Mouse (Mus musculus) stomach, embryonic 14.5 days (tissue): ENCODE measurements at regions not wholly inside any gene's neighbourhood (a gene's known extent, or its start where the extent isn't known, plus 50 kb on each side); places are given as distances from the start of the nearest gene placed in this dataset.

Experiments used
- ATAC-seq: fragments of 200-750 bp; cut with Nextera tagmentation; 2 replicates; pipeline ENCODE4 v1.8.0; 2017; ENCODE audit warnings: low read depth, moderate TSS enrichment; ENCODE audit not compliant: insufficient number of reproducible peaks, insufficient read depth, low FRiP score
- H3K27ac ChIP-seq: fragments of 300-500 bp; sonication (generic); 2 replicates; pipeline ENCODE4 v1.5.1; 2014; ENCODE audit warnings: mild to moderate bottlenecking, low read length, moderate library complexity, mixed read lengths
- H3K27me3 ChIP-seq: fragments of 300-500 bp; sonication (generic); 2 replicates; pipeline ENCODE4 v1.6.1; 2014; ENCODE audit warnings: low read length, control low read depth, mixed read lengths; ENCODE audit not compliant: control insufficient read depth, insufficient read depth
- H3K36me3 ChIP-seq: fragments of 300-500 bp; sonication (generic); 2 replicates; pipeline ENCODE4 v1.6.1; 2014; ENCODE audit warnings: mild to moderate bottlenecking, control low read depth, low read length, moderate library complexity, mixed read lengths; ENCODE audit not compliant: control insufficient read depth, insufficient read depth
- H3K4me1 ChIP-seq: fragments of 300-500 bp; sonication (generic); 2 replicates; pipeline ENCODE4 v1.6.1; 2014; ENCODE audit warnings: low read length, control low read depth, mixed read lengths; ENCODE audit not compliant: control insufficient read depth, insufficient read depth
- H3K4me2 ChIP-seq: fragments of 300-500 bp; sonication (generic); replicated peaks from 2 replicates; pipeline ENCODE4 v1.6.1; 2014; ENCODE audit warnings: low read depth, low read length, control low read depth
- H3K4me3 ChIP-seq: fragments of 300-500 bp; sonication (generic); 2 replicates; pipeline ENCODE4 v1.5.1; 2014; ENCODE audit warnings: low read depth, low read length, control low read depth
- H3K9ac ChIP-seq: fragments of 300-500 bp; sonication (generic); replicated peaks from 2 replicates; pipeline ENCODE4 v1.6.1; 2014; ENCODE audit warnings: low read depth, mild to moderate bottlenecking, control low read depth, low read length, moderate library complexity, mixed read lengths
- H3K9me3 ChIP-seq: fragments of 300-500 bp; sonication (generic); 2 replicates; pipeline ENCODE4 v1.6.1; 2016; ENCODE audit warnings: low read depth, low read length, control low read depth; ENCODE audit not compliant: control insufficient read depth
- WGBS: fragments of 180-500 bp; shearing (Covaris S2); extraction: QIAGEN DNeasy Blood & Tissue Kit; methylation state at CpG from one replicate; pipeline ENCODE4 v1.1.7; 2014; 5-methylcytosine and 5-hydroxymethylcytosine counted together

DNA sequence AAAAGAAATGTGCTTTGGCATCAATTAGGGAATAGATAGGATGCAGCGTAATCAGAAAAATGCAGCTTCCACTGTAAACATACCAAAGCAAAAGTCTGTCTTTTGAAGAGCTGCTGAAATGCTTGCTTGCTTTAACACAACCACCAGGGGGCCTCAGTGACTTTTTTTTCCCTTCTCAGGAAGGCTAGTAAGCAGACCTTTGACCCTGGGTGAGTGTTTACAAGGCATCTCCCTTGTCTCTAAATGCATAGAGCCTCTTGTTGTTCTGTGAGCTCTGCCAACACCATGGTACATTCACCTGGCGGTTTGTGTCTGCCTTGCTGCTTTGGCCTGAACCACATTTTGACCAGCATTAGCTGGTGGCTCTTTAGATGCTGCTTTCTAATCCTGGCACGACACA lies 191.9 kb upstream of the C9orf72 start:
- Histone ChIP-seq H3K27me3 (no peaks in the 10 kb centered on the region), H3K36me3 (no peaks in the 10 kb centered on the region), H3K9me3 (no peaks in the 10 kb centered on the region), H3K4me3 (no peak overlapping the region), H3K9ac (no peak overlapping the region), H3K4me2 (no peak overlapping the region), H3K4me1 (no peaks in the 10 kb centered on the region), H3K27ac (no peak overlapping the region)
- WGBS, result 39% methylated on average over 3 of the region's 3 CpGs
- ATAC-seq, result no peak

DNA sequence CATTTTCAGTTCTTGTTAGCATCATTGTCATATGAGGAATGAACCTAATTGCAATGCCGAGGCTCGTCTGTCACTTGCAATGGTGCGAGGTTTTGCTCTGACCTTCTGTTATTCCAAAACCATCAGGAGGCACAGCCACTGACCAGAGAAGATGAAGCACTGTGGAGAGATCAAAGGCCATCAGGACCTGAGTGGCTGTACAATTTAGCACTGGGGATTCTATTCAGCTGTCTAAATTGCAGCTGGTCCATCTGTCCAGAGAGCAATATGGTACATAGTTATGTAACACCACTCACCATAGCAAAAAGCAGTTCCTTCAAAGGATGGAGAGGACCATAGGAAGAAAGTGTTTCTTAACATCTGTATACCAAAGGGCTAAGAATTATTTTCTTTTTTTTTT lies 187.5 kb upstream of the C9orf72 start:
- no peak overlapping the region for H3K4me2 ChIP-seq
- H3K4me1 ChIP-seq, result no peaks in the 10 kb centered on the region
- no peaks in the 10 kb centered on the region for H3K36me3 ChIP-seq
- no peaks in the 10 kb centered on the region for H3K9me3 ChIP-seq
- H3K4me3 ChIP-seq, result no peak overlapping the region
- WGBS, result 57% methylated on average over 3 of the region's 3 CpGs
- no peak overlapping the region for H3K9ac ChIP-seq
- no peak overlapping the region for H3K27ac ChIP-seq
- no peak for ATAC-seq
- H3K27me3 ChIP-seq, result no peaks in the 10 kb centered on the region

DNA sequence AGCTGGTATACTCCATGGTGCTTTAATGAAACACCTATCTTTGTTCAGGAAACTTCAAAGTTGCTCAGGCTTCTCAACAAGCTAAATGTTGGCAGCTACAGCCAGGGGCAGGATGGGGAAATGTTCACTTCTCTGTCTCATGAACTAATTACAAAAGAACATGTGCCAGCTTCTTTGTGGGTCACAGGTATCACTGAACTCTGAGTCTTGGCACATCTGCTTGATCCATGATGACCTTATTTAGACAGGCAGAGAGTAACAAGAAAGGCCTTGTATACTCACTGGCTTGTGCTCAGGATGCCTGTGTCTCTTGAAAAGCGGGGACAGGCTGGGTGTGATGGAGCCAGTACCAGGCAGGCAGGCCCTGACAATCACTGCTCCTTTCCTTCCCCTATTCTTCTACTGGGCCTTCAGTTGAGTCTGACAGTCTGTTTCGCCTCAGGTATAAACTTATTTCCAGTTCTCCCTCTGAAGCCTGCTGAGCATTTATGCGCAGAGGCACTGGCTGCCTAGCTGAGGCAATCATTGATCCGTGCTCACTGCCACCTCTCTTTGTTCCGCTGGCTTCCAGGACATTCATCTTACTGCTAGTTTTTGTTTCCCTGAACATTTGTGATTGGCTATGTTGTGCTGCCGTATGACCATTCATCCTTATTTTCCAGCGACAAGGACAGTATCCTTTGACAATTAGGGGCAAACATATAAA lies 179.5 kb upstream of the C9orf72 start:
- WGBS, result 69% methylated on average over 7 of the region's 7 CpGs
- no peak overlapping the region for H3K9ac ChIP-seq
- H3K9me3 ChIP-seq, result no peaks in the 10 kb centered on the region
- ATAC-seq, result no peak
- H3K4me1 ChIP-seq, result no peaks in the 10 kb centered on the region
- H3K4me3 ChIP-seq, result no peak overlapping the region
- H3K27ac ChIP-seq, result no peak overlapping the region
- no peaks in the 10 kb centered on the region for H3K27me3 ChIP-seq
- no peaks in the 10 kb centered on the region for H3K36me3 ChIP-seq
- no peak overlapping the region for H3K4me2 ChIP-seq

DNA sequence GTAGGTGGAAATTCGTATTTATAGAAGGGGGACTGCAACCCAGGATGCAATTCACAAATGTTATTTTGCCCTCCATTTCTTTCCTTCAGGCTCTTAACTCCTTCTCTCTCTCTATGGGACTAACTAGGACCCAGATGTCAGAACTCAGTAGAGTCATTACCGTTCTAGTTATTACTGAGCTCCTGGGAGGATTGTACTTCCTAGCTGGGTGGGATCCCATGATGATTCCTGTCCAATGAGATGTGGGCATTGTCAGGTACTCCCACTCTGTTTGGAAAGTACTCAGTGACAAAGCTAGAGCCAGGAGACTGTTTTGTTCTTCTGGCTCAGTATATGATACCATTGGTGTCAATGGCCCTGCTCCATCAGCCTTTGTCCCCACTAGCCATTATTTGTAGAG lies 178.1 kb upstream of the C9orf72 start:
- Histone ChIP-seq H3K4me3 (no peak overlapping the region), H3K9ac (no peak overlapping the region), H3K4me1 (no peaks in the 10 kb centered on the region), H3K9me3 (no peaks in the 10 kb centered on the region), H3K36me3 (no peaks in the 10 kb centered on the region), H3K27me3 (no peaks in the 10 kb centered on the region), H3K4me2 (no peak overlapping the region), H3K27ac (no peak overlapping the region)
- 76% methylated on average over 2 of the region's 2 CpGs for WGBS
- no peak for ATAC-seq

DNA sequence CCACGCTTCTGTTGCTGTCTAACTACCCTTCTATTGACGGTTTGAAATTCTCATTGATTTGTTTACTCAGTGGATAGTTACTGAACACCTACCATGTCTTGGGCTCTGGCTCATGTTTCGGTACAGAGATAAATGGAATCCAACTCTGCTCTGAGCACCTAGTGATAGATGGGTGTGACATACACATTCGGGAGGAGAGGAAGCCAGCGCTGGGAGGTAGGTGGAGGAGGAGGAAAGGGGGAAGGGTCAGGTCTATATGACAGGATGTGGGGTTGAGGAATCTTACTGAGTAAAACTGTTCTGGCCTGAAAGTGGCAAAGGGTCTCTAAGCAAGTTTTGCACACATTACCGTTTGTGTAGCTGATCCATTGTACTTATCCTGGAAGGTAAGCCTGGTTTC lies 177.6 kb upstream of the C9orf72 start:
- ATAC-seq, result no peak
- 40% methylated on average over 6 of the region's 6 CpGs for WGBS

DNA sequence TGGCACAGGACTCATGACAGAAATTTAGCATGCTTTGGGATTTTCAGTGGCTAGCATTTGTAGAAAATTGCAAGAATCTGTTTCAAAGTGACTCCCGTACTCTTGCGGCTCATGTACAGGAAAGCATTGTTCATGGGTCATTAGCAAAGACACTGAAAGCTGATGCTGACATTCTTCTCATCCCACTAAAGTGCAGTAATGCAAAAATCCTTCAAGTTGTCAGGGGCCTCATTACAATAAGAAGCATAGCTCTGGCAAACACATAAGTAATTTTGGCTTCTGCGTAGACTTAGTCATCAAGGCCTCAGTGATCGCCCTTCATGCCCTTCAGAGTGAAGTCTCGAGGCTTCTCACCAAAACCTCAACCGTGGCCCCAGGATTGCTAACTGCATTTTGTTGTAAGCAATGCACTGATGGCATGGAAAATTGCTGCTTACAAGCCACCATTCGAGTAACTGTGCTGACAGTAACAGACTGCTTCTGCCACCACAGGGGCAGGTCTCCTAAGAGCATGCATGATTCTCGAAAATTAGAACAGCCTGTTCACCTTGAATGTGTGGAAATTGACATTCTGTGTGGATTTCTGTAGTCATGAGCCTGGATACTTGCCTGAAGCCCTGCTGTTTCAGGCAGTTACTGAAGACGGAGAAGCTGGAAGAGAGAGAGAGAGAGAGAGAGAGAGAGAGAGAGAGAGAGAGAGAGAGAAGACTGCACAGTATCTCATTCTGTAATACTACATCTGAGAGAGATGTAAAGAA lies 176.6 kb upstream of the C9orf72 start:
- 74% methylated on average over 9 of the region's 9 CpGs for WGBS
- no peak for ATAC-seq
- no peaks in the 10 kb centered on the region for H3K27me3 ChIP-seq
- no peaks in the 10 kb centered on the region for H3K4me1 ChIP-seq
- H3K4me2 ChIP-seq, result no peak overlapping the region
- no peak overlapping the region for H3K4me3 ChIP-seq
- H3K9me3 ChIP-seq, result no peaks in the 10 kb centered on the region
- H3K36me3 ChIP-seq, result no peaks in the 10 kb centered on the region
- H3K9ac ChIP-seq, result no peak overlapping the region
- no peak overlapping the region for H3K27ac ChIP-seq

More for the DNA sequence above, 177.6 kb upstream of the C9orf72 start:
- no peak overlapping the region for H3K4me3 ChIP-seq
- H3K27ac ChIP-seq, result no peak overlapping the region
- H3K9me3 ChIP-seq, result no peaks in the 10 kb centered on the region
- no peaks in the 10 kb centered on the region for H3K27me3 ChIP-seq
- no peaks in the 10 kb centered on the region for H3K4me1 ChIP-seq
- H3K9ac ChIP-seq, result no peak overlapping the region
- H3K4me2 ChIP-seq, result no peak overlapping the region
- H3K36me3 ChIP-seq, result no peaks in the 10 kb centered on the region

DNA sequence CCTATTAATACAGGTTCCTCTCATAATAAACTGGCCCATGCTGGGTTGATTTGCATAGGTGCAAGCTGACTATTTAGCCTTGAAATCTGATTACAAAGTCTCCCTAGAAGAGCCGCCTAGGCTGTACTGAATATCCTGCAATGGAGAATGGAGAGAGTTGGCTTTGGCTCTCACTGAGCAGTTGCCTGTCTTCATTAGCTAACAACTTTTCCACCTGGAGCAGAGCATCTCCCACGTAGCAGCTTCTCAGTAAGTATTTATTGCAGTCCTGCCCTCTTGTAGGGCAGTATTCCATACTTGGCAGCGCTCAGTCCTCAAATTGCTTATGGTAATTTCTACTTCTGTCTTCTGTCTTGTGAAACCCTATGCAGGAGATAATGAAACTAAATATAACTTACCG lies 175.8 kb upstream of the C9orf72 start:
- no peak overlapping the region for H3K4me3 ChIP-seq
- H3K9me3 ChIP-seq, result no peaks in the 10 kb centered on the region
- H3K27ac ChIP-seq, result no peak overlapping the region
- 75% methylated on average over 4 of the region's 4 CpGs for WGBS
- H3K36me3 ChIP-seq, result no peaks in the 10 kb centered on the region
- H3K9ac ChIP-seq, result no peak overlapping the region
- no peak for ATAC-seq
- H3K27me3 ChIP-seq, result no peaks in the 10 kb centered on the region
- no peaks in the 10 kb centered on the region for H3K4me1 ChIP-seq
- H3K4me2 ChIP-seq, result no peak overlapping the region

DNA sequence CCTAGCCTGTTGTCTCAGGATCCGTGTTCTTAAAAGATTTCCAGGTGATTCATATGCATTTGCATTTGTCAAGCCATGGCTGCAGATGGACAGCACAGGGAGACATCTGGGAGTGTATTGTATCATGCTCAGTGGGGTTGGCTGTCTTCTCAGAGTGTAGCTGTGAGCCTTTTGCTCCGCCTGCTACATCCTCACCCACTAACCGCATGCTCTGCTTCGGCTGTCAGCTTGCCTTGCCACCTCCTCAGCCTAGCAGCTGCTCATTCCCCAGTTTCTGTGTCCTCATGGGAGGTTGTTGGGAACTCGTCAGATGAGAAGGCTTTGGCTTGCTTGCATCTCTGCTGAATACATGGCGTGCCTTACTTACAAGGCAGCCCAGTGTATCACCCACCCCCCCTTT lies 174.5 kb upstream of the C9orf72 start:
- Histone ChIP-seq H3K27me3 (no peaks in the 10 kb centered on the region), H3K9ac (no peak overlapping the region), H3K36me3 (no peaks in the 10 kb centered on the region), H3K4me2 (no peak overlapping the region), H3K4me3 (no peak overlapping the region), H3K9me3 (no peaks in the 10 kb centered on the region), H3K4me1 (no peaks in the 10 kb centered on the region), H3K27ac (no peak overlapping the region)
- no peak for ATAC-seq
- 88% methylated on average over 6 of the region's 6 CpGs for WGBS

DNA sequence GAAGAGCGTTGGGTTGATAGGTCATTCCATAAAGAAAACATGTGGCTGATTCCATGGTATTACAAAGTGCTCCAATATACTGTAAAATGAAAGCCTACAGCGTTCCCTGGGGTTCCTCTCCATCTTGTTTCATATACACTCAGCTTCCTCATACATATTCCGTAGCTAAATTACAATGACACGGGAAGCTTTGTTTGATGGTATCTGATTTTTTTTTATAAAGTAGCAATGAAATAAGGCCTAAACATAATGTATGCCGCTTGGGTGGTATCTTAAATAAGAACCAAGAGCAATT lies 169.6 kb upstream of the C9orf72 start:
- no peak overlapping the region for H3K27ac ChIP-seq
- H3K27me3 ChIP-seq, result no peaks in the 10 kb centered on the region
- 82% methylated on average over 5 of the region's 5 CpGs for WGBS
- H3K4me1 ChIP-seq, result no peaks in the 10 kb centered on the region
- no peaks in the 10 kb centered on the region for H3K36me3 ChIP-seq
- no peak for ATAC-seq
- no peaks in the 10 kb centered on the region for H3K9me3 ChIP-seq
- no peak overlapping the region for H3K9ac ChIP-seq
- H3K4me2 ChIP-seq, result no peak overlapping the region
- H3K4me3 ChIP-seq, result no peak overlapping the region
